17 mouse cellular contexts compared by ENCODE assay signal in the genomic region with DNA sequence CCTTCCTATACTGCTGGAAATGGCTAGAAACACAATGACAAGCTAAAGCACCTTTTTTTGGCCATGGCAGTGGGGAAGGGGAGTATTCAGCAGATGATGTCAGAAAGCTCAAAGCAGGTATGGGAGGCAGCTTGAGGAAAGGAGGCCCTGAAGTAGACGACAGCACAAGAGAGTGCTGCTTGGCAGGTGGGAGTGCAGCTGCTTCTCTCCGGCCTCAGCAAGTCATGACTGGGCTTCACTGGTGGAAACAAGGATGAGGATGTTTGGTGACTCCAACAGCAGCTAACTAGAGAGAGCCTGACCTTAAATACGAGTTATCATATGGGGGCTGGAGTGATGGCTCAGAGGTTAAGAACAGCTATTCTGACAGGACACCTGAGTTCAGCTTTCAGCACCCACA.
"Had no signal": no experiment of that assay in that cellular context is flagged by ENCODE, and none has a peak within 500 bp of the region (broad histone marks: within the 10 kb centered on the region; RNA-seq: fewer than 3 reads in every experiment).

No protein-coding gene starts in this region.

- ATAC-seq: intestine, embryonic 16.5 days; midbrain, embryonic 13.5 days; midbrain, embryonic 16.5 days had no signal

- H3K36me3 ChIP-seq: lung, embryonic 15.5 days had no signal

- H3K27me3 ChIP-seq: kidney, embryonic 15.5 days; liver, embryonic 15.5 days; lung, embryonic 15.5 days; midbrain, embryonic 13.5 days had no signal

- H3K9me3 ChIP-seq: kidney, embryonic 15.5 days; liver, embryonic 15.5 days; lung, embryonic 15.5 days; midbrain, embryonic 10.5 days; midbrain, embryonic 13.5 days had no signal

- DNase-seq: kidney, adult 8-10 months; kidney, postnatal 14 days; layer of hippocampus, adult 9-11 months; lung, adult 18-20 months; lung, postnatal 10 days; lung, postnatal 4 days; thymus, adult 2 months; thymus, postnatal 14 days; thymus, postnatal 4 days had no signal

- H3K4me3 ChIP-seq: kidney, embryonic 15.5 days; layer of hippocampus, adult 2 months; liver, embryonic 15.5 days; lung, embryonic 15.5 days; midbrain, embryonic 10.5 days; midbrain, embryonic 13.5 days had no signal
